ENCODE assay signal across 8 mouse cellular contexts in genomic region chr17:56078880-56079795, GRCm38 (mm10). TPM values are rescaled to one million over a fixed set of nuclear protein-coding genes. Genes with fewer than 3 reads are reported as not detected.
DNase-seq lines count a peak whose midpoint lies in the region; ATAC-seq and TF ChIP-seq lines count a peak whose summit lies in the region.

Hdgfl2 (plus strand) TSS chr17:56079634.

- H3K27me3 ChIP-seq in hindbrain, embryonic 10.5 days (ENCODE audit: insufficient read depth, poor library complexity, severe bottlenecking): no peaks in the 10 kb centered on the region
- no peaks in the 10 kb centered on the region for H3K27me3 ChIP-seq in lung, postnatal 0 days (replicated peaks; ENCODE audit: insufficient read depth, low read length)

- peak within 1 kb of the TSS; percentile 98 for H3K4me3 ChIP-seq in hindbrain, embryonic 10.5 days
- H3K4me3 ChIP-seq in lung, postnatal 0 days (ENCODE audit: low read depth, low read length): peak within 1 kb of the TSS; percentile 83

- ATAC-seq in frontal cortex, adult (ENCODE audit: low TSS enrichment): peak; percentile 78
- ATAC-seq in lung, postnatal 0 days: peak; percentile 91

- peaks cover 22% of the 10 kb centered on the region for H3K36me3 ChIP-seq in hindbrain, embryonic 10.5 days
- peaks cover 3% of the 10 kb centered on the region; the same call in 1 of the 2 replicates for H3K36me3 ChIP-seq in lung, postnatal 0 days (ENCODE audit: insufficient read depth, low read length)

- WGBS in hindbrain, embryonic 10.5 days: under 1% methylated on average over 61 of the region's 61 CpGs
- under 1% methylated on average over 61 of the region's 61 CpGs for WGBS in lung, postnatal 0 days

- peak within 1 kb of the TSS; percentile 90 for H3K4me2 ChIP-seq in lung, postnatal 0 days (replicated peaks; ENCODE audit: low read depth, low read length)

- TF ChIP-seq CTCF in lung, postnatal 0 days (IDR thresholded peaks at IDR 0.05): no peak

- TF ChIP-seq EP300 in lung, postnatal 0 days (IDR thresholded peaks at IDR 0.05): peak; percentile 64

- DNase-seq in MN1 (ENCODE audit: low spot score): peak; percentile 100
- peak; percentile 100 for DNase-seq in cerebellum, adult 9-10 months
- DNase-seq in hindbrain, embryonic 10.5 days (ENCODE audit: low spot score): peak; percentile 100
- DNase-seq in layer of hippocampus, adult 9-11 months: peak; percentile 100
- peak; percentile 100 for DNase-seq in lung, postnatal 0 days (ENCODE audit: low spot score)
- peak; percentile 99 for DNase-seq in ovary, postnatal 14 days (ENCODE audit: low spot score)
- DNase-seq in thymus, postnatal 14 days: peak; percentile 100

- H3K9ac ChIP-seq in lung, postnatal 0 days (replicated peaks; ENCODE audit: low read depth): peak within 1 kb of the TSS; percentile 84

- peak within 1 kb of the TSS; percentile 89 for H3K27ac ChIP-seq in hindbrain, embryonic 10.5 days
- peak within 1 kb of the TSS; percentile 84 for H3K27ac ChIP-seq in lung, postnatal 0 days (ENCODE audit: low read length)

- no peaks in the 10 kb centered on the region for H3K9me3 ChIP-seq in hindbrain, embryonic 10.5 days
- no peaks in the 10 kb centered on the region for H3K9me3 ChIP-seq in lung, postnatal 0 days (ENCODE audit: low read length)

- peaks cover 46% of the 10 kb centered on the region for H3K4me1 ChIP-seq in hindbrain, embryonic 10.5 days (replicated peaks)
- H3K4me1 ChIP-seq in lung, postnatal 0 days (ENCODE audit: insufficient read depth, low read depth, low read length): peaks cover 24% of the 10 kb centered on the region; the same call in 1 of the 2 replicates

RNA-seq across cellular contexts. Expression of gene Hdgfl2, which starts in this region (rescaled TPM):
- polyA plus RNA-seq in hindbrain, embryonic 10.5 days (2016; fragmentation: Nextera tagmentation; extraction: Ambion mirVana): 186 and 190 TPM in 2 replicates
- 58.4 and 61.7 TPM in 2 replicates for polyA plus RNA-seq in lung, postnatal 0 days (2015; fragmentation: Nextera tagmentation; extraction: Ambion mirVana)

Comparison
In these comparisons a context has a peak if more than half of its experiments do, and no peak if none do; other contexts are left out.
1. Peak in every context shown above with its lines: DNase-seq, ATAC-seq, H3K4me3 ChIP-seq and H3K27ac ChIP-seq.